Mouse (Mus musculus) effector memory CD4-positive, alpha-beta T cell, adult 7 months (primary cell): ENCODE results near the gene Gm47995. TPM values are rescaled to one million over a fixed set of nuclear protein-coding genes. Genes with fewer than 3 reads are reported as not detected.

Experiments used
- polyA plus RNA-seq: library from polyadenylated mRNA; unstranded; fragments of 100-300 nt; shearing (Covaris generic); gene quantifications from one replicate; pipeline ENCODE4 v1.2.1, GENCODE M21; 2017

Gm47995 gene
- not detected for polyA plus RNA-seq

GRCm38 (mm10) chr1:151198120-151198519 is at the start of gene Gm47995:
TSS of gene Gm47995 (plus strand) at chr1:151198448.

DNA sequence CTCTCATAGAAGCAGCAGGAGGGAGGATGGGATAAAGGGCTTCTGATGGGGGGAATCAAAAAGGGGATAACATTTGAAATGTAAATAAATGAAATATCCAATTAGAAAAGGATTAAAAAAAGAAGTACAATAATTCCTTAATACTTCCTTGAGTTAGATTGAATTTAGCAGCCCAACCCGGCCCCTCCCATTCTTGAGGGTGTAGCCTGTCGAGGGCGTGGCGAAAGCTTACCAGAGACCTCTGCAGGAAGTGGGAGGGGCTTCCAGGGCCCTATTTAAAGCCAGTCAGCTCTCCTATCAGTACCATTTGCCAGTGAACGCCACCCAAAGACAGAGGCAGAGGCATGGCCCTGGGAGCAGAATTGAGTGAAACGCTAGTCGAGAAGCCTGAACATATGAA is 16.0 kb upstream of the Gm47995 start, which contains the start of gene Gm47985:
Gm47985 (plus strand) TSS at position 272 of the 400 bp plus-strand sequence.

GRCm38 (mm10) chr1:151192075-151192474 is 6.2 kb upstream of the Gm47995 start, which contains the start of gene Gm8947:
TSS of gene Gm8947 (plus strand) at chr1:151192376.

DNA sequence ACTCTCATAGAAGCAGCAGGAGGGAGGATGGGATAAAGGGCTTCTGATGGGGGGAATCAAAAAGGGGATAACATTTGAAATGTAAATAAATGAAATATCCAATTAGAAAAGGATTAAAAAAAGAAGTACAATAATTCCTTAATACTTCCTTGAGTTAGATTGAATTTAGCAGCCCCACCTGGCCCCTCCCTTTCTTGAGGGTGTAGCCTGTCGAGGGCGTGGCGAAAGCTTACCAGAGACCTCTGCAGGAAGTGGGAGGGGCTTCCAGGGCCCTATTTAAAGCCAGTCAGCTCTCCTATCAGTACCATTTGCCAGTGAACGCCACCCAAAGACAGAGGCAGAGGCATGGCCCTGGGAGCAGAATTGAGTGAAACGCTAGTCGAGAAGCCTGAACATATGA is 5.6 kb downstream of the Gm47995 start, which contains the start of gene 3110040M04Rik:
3110040M04Rik (plus strand) TSS at position 304 of the 400 bp plus-strand sequence.

GRCm38 (mm10) chr1:151209824-151210355 is 11.6 kb downstream of the Gm47995 start, which contains the start of gene Gm47996:
TSS of gene Gm47996 (plus strand) at chr1:151210131.

Other genes starting within 250 kb of the Gm47995 start
- 0.89 TPM for gene Hmcn1, start 205.0 kb upstream of the Gm47995 start, polyA plus RNA-seq
- not detected for gene Gm47985, start 15.9 kb upstream of the Gm47995 start, polyA plus RNA-seq
- gene Gm8947, start 6.1 kb upstream of the Gm47995 start, polyA plus RNA-seq, result 0.41 TPM
- not detected for gene 3110040M04Rik, start 5.7 kb downstream of the Gm47995 start, polyA plus RNA-seq
- gene Gm47996, start 11.7 kb downstream of the Gm47995 start, polyA plus RNA-seq, result not detected
- gene Ivns1abp, start 146.0 kb downstream of the Gm47995 start, polyA plus RNA-seq, result 345 TPM
- 33.3 TPM for gene Swt1, start 230.0 kb downstream of the Gm47995 start, polyA plus RNA-seq
- gene Trmt1l, start 230.1 kb downstream of the Gm47995 start, polyA plus RNA-seq, result 58.9 TPM